Mouse (Mus musculus) bone marrow, adult 2 months (tissue): ENCODE results near the gene Ldhd. TPM values are rescaled to one million over a fixed set of nuclear protein-coding genes. Genes with fewer than 3 reads are reported as not detected.
A peak's percentile ranks its signal among the peaks of the same experiment; 100 is the strongest.
"Not testable (repeated sequence)": the region's sequence is repeated elsewhere in the genome, so short reads cannot be mapped to it uniquely, and the experiment has no call there.

Source experiments
- H3K27ac ChIP-seq: fragments of 200-500 bp; 2 replicates; pipeline ENCODE4 v1.5.1; 2012; ENCODE audit warnings: low read depth, mild to moderate bottlenecking, control low read depth, inconsistent platforms, low read length; ENCODE audit not compliant: control insufficient read depth, poor library complexity, insufficient read depth
- H3K4me1 ChIP-seq: fragments of 200-500 bp; 2 replicates; pipeline ENCODE4 v1.6.1; 2011; ENCODE audit warnings: low read length; ENCODE audit not compliant: control insufficient read depth, insufficient read depth
- H3K4me3 ChIP-seq: fragments of 200-500 bp; replicated peaks from 2 replicates; pipeline ENCODE3; 2011; ENCODE audit warnings: mild to moderate bottlenecking, low read depth, low read length, control low read depth; ENCODE audit not compliant: control insufficient read depth
- CTCF ChIP-seq: fragments of 200-500 bp; IDR thresholded peaks from 2 replicates; pipeline ENCODE4 v1.5.1; 2011; ENCODE audit warnings: low read length, control low read depth; ENCODE audit not compliant: control insufficient read depth, insufficient read depth
- POLR2A ChIP-seq: fragments of 200-500 bp; IDR thresholded peaks from 2 replicates; pipeline ENCODE4 v1.6.1; 2011; ENCODE audit warnings: low read depth, mild to moderate bottlenecking, control low read depth, low read length, borderline replicate concordance; ENCODE audit not compliant: control insufficient read depth
- WGBS: fragments of 180-500 bp; shearing (Covaris S2); methylation state at CpG from one replicate; pipeline ENCODE4 v1.1.7; 2018; 5-methylcytosine and 5-hydroxymethylcytosine counted together
- polyA plus RNA-seq: library from polyadenylated mRNA; stranded (reverse); fragments of >200 nt; gene quantifications from 2 replicates; pipeline ENCODE4 v1.2.4, GENCODE M21; 2011; ENCODE audit warnings: low replicate concordance; ENCODE audit not compliant: missing spikeins, insufficient read depth, insufficient read length

The Ldhd gene
- polyA plus RNA-seq, 1 experiment, result 1.5 TPM

DNA sequence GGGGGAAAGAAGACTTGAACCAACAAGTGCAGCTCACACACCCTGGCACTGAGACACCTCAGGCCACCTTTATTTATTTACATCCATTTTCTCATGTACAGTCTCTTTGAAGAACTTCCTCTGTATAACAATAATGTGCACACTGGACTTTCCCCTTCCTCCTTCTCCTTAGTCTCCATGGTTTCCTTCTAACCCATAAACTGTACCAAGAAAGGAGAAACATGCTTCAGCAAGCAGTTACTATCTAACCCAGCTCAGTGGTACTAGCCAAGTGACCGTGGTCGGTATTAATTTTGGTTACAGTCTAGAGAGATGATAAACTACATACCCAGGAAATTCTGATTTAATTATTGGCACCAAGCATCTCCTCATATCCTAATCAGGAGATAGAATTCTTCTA, 23.4 kb upstream of the Ldhd start:
- 74% methylated on average over 2 of the region's 2 CpGs for WGBS
- H3K4me1 ChIP-seq, result no peaks in the 10 kb centered on the region; the same call in 1 of the 2 replicates
- H3K4me3 ChIP-seq, result no peak overlapping the region
- H3K27ac ChIP-seq, result no peak overlapping the region
- no peak for TF ChIP-seq CTCF
- TF ChIP-seq POLR2A, result no peak

DNA sequence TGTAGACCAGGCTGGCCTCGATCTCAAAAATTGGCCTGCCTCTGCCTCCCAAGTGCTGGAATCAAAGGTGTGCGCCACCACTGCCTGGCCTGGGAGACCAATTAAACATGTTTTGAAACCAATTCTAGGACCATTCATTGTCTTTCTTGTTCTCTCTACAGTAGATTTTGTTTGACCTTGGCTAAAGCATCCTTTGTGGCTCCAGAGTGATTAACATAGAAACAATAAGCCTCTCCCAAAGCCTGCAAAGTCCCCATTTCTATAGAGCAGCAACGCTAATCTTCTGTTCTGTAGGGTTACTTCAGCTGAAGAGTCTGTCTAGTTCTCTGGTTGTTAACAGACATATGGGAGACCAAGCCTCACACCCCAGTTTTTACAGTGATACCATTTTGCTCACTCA, 20.5 kb upstream of the Ldhd start:
- Histone ChIP-seq H3K27ac (no peak overlapping the region), H3K4me3 (no peak overlapping the region), H3K4me1 (no peaks in the 10 kb centered on the region; the same call in 1 of the 2 replicates)
- whole genome bisulfite sequencing, result 89% methylated on average over 3 of the region's 3 CpGs
- TF ChIP-seq CTCF, result no peak
- no peak for TF ChIP-seq POLR2A

DNA sequence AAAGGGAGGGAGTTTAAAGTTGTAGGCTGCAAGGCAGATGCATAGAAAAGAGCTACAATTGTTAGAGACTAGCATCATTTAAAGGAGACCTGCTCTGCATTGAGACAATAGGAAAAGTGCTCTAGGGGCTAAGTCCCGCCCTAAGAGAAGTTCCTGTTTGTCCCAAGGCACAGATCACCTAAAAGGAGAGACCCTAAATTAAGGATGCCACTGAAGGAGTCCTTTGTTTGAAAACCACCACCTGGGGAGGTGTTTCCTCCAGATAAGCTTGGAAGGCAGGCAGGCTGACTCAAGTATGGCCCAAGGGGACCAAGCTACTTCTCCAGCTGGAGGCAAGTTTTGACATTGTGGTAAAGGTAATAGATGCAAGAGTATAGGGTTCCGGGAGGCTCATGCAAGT, 18.7 kb upstream of the Ldhd start:
- no peak overlapping the region for H3K4me3 ChIP-seq
- 30% methylated on average over 2 of the region's 2 CpGs for WGBS
- no peak overlapping the region for H3K27ac ChIP-seq
- H3K4me1 ChIP-seq, result no peaks in the 10 kb centered on the region
- TF ChIP-seq POLR2A, result no peak
- no peak for TF ChIP-seq CTCF

DNA sequence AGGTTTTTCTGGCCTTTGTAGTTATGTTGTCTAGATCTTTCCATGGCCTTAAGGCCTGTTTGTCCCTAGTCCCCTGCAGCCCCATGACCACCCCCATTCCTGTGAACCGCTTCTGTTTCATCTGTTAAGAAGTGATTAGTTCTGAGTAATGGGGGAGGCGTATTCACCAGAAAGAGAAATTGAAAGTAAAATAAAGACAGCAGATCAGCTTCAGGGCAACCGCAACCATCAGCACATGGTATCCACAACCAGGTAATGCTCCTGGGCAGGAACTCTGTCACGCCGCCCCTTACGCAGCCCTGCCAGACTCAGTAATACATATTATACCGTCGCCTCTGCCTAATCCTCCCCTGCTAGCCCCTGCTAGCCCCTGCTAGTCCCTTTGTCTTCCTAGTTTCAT, 15.5 kb upstream of the Ldhd start:
- no peak overlapping the region for H3K4me3 ChIP-seq
- H3K27ac ChIP-seq, result no peak overlapping the region
- TF ChIP-seq CTCF (no peak), POLR2A (no peak)
- 84% methylated on average over 8 of the region's 8 CpGs for WGBS
- no peaks in the 10 kb centered on the region for H3K4me1 ChIP-seq

DNA sequence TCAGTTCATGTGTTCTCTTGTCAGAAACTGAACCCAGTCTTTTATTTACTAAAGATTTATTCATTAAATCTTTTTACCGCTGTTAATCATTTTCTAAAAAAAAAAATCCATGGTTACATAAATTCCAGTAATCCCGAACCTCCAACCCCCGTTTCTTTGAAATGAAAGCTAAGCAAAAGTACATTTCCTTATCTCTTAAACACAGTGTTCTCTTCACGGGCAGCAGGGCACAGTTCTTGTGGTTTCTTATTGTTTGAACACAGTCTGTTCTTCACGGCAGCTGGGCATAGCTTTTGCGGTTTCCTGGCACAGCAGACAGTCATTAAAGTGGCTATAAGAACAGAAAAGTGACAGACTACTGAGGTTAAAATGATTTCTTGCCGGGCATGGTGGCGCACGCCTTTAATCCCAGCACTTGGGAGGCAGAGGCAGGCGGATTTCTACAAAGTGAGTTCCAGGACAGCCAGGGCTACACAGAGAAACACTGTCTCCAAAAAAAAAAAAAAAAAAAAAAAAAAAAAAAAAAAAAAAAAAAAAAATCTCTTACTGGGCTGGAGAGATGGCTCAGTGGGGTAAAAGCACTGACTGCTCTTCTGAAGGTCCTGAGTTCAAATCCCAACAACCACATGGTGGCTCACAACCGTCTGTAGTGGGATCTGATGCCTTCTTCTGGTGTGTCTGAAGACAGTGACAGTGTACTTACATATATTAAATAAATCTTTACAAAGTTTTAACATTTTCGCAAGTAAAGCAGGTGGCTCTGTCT, 14.3 kb upstream of the Ldhd start:
- H3K27ac ChIP-seq, H3K4me1 ChIP-seq: not testable (repeated sequence)
- WGBS, result 15% methylated on average over 12 of the region's 12 CpGs
- peak overlapping the region; percentile 90 for H3K4me3 ChIP-seq

DNA sequence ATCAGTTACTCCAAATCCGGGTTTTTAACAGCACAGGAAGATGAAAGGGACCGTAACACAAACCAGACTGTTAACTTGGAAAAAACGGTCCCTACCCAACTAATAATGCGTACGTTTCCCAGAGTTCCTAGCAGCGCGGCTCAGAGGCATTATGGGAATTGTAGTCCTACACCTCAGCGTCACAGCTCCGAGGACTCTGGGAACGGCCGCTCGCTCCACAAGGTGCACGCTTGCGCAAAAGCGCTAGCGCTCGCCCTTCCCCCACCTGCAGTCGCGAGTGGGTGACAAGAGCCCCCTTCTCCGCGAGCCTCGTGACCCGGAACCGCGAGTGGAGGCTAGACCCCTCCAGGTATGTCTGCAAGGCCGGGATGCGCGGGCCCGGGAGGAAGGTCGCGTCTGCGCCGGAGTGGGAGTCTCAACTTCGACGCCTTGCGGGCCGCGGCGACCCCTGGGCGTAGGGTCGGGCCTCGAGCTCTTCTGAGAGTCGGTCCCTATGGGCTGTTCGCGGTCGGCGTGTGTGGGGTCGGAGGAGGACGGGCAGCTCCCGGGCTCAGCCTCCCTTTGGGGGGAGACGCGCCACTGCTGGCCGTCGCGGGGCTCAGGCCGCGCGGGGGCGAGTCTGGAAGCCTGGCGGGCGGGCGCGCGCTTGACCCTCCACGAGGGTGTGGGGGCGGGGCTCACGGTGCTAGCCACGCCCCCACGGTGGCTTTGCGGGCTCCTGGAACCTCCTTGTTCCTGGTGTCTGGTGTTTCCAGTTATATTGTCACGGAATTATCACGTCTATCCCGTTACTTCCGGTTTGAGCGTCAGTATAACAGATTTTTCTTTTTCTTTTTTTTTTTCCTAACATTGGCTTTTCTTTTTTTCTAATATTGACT, 13.3 kb upstream of the Ldhd start, which contains the start of gene Zfp1:
Gene Zfp1 (plus strand): TSS at position 138 of the 878 bp plus-strand sequence.
- H3K4me1 ChIP-seq, result no peaks in the 10 kb centered on the region
- peak within 1 kb of the TSS; percentile 90 for H3K4me3 ChIP-seq
- under 1% methylated on average over 75 of the region's 75 CpGs for WGBS
- H3K27ac ChIP-seq, result peak within 1 kb of the TSS; percentile 93
- TF ChIP-seq POLR2A (peak; percentile 56; the same call in 1 of the 2 replicates), CTCF (no peak)

DNA sequence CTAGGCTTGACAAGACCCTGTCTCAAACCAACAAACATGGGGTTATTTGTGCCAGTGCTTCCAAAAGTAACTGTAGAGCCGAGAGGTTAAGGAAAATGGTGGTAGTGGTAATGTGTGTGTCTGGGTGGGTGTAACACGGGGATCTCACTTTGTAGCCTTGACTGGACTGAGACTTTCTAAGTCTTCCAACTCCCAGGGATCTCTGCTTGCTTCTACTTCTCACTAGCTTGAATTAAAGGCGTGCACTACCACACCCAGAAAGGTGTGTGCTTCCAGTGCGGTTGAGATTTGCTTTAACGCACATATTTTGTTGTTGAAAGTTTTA, 12.7 kb upstream of the Ldhd start:
- no peaks in the 10 kb centered on the region for H3K4me1 ChIP-seq
- H3K4me3 ChIP-seq, result peak overlapping the region; percentile 90
- TF ChIP-seq CTCF (no peak), POLR2A (no peak)
- 0% methylated on average over 5 of the region's 5 CpGs for WGBS
- peak overlapping the region; percentile 10; the same call in 1 of the 2 replicates for H3K27ac ChIP-seq

DNA sequence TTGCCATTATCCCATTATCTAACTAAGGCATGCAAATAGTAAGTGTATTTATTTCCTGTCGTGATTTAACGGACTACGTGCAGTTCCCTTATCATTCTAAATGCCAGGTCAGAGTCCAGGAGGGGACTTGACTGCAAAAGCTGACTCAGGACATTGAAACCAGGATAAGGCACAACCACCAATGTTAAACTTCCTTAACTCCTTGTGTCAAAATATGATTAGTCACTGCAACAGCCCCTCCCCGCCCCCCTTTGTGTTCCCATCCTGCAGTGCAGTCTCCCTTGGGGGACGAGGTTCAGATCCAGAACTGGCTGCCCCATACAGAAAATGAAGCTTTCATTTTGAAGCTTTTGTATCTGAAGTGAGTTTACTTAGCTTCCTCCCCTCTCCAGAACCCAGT, 12.3 kb upstream of the Ldhd start:
- WGBS, result under 1% methylated on average over 5 of the region's 5 CpGs
- Histone ChIP-seq H3K4me3 (peak overlapping the region; percentile 2), H3K4me1 (no peaks in the 10 kb centered on the region), H3K27ac (peak overlapping the region; percentile 10; the same call in 1 of the 2 replicates)
- TF ChIP-seq POLR2A, result no peak
- TF ChIP-seq CTCF, result no peak

DNA sequence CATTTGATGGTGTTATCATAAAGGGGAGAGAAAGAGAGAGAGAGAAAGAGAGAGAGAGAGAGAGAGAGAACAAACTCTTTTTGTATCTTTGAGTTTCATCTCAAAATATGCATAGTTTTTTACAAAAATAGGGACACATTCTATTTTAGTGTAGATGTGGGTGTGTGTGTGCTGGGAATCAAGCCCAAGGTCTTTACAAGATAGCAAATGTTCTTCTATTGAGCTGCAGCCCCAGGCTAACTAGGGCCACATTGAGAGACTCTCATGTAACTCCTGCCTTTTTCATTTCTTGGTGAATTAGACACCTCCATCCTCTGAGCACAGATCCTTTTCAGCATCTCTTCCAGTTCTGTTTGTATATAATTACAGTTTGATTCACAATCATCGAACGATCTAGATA, 10.9 kb upstream of the Ldhd start:
- H3K4me3 ChIP-seq, result no peak overlapping the region
- no peak overlapping the region for H3K27ac ChIP-seq
- H3K4me1 ChIP-seq, result no peaks in the 10 kb centered on the region
- WGBS, result 84% methylated on average over 2 of the region's 2 CpGs
- TF ChIP-seq CTCF (no peak), POLR2A (no peak)
